Mouse (Mus musculus) bone marrow macrophage, adult 2 months (primary cell): Measurements from ENCODE around the gene She.

Source experiments
- CTCF ChIP-seq: IDR thresholded peaks from 2 replicates; pipeline ENCODE4 v1.5.1; 2012; ENCODE audit warnings: low read depth, mild to moderate bottlenecking, low read length, moderate library complexity
- POLR2A ChIP-seq: IDR thresholded peaks from 2 replicates; pipeline ENCODE4 v1.6.1; 2012; ENCODE audit warnings: mild to moderate bottlenecking, low read depth, low read length, borderline replicate concordance

DNA sequence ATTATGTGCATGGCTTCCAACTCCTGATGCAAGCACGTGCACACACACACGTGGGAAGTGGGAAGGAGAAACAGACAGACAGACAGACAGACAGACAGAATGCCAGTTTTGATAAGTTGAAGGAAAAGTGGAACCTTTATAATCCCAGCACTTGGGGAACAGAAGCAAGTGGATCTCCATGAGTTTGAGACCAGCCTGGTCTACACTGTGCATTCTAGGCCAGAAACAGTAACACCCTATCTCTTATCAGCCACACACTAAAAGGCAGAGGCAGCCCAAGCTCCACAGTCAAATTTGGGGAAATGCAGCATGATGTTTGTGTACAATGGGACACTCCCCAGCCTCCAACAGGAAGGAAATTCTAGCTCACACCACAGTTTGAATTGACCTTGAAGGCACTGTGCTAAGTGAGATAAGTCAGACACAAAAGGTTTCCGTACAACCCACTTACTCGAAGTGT, 52.4 kb downstream of the She start:
- no peak for TF ChIP-seq CTCF
- TF ChIP-seq POLR2A: no peak
